In the genomic region with DNA sequence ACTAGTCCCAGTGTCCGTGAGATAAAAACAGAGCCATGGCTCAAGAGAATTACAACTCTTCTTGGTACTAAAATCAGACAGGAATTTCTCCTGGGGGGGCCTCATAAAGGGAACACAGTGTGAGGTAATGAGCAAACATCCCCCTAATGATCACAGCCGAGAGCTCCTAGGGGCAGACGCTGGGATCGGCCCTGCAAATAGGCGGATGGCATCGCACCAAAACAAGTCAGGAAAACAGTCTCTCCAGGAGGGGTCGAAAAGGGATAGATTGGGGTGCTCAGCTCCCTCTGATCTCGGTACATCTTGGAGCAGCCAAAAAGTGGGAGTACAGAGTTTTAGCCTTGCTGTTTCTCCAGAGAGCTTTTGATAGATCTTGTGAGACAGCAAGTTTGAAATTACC, we compare ENCODE assay signal across 18 mouse cellular contexts. TPM values are rescaled to one million over a fixed set of nuclear protein-coding genes. Genes with fewer than 3 reads are reported as not detected.
DNase-seq lines count a peak whose midpoint lies in the region; ATAC-seq and TF ChIP-seq lines count a peak whose summit lies in the region.
"Had no signal": no experiment of that assay in that cellular context is flagged by ENCODE, and none has a peak within 500 bp of the region (broad histone marks: within the 10 kb centered on the region; RNA-seq: fewer than 3 reads in every experiment).

No protein-coding gene starts in this region.

- WGBS in forebrain, postnatal 0 days = 5% methylated on average over 8 of the region's 8 CpGs
- WGBS in forebrain, embryonic 10.5 days = 0% methylated on average over 8 of the region's 8 CpGs

- H3K36me3 ChIP-seq in forebrain, postnatal 0 days (ENCODE audit: insufficient read depth) = no peaks in the 10 kb centered on the region
- no peaks in the 10 kb centered on the region for H3K36me3 ChIP-seq in forebrain, embryonic 10.5 days (replicated peaks)
- H3K36me3 ChIP-seq: intestine, embryonic 15.5 days had no signal

- no peak overlapping the region for H3K27ac ChIP-seq in forebrain, postnatal 0 days (ENCODE audit: low read depth, low read length)
- H3K27ac ChIP-seq in forebrain, embryonic 10.5 days = no peak overlapping the region
- no peak overlapping the region for H3K27ac ChIP-seq in layer of hippocampus, adult 2 months
- H3K27ac ChIP-seq: intestine, embryonic 15.5 days; neural tube, embryonic 12.5 days had no signal

- no peak overlapping the region for H3K4me2 ChIP-seq in forebrain, postnatal 0 days (ENCODE audit: low read depth)
- H3K4me2 ChIP-seq: intestine, embryonic 15.5 days; lung, embryonic 14.5 days; neural tube, embryonic 12.5 days had no signal

- no peak for DNase-seq in forebrain, postnatal 0 days
- no peak for DNase-seq in forebrain, embryonic 10.5 days (ENCODE audit: extremely low spot score, low spot score)
- no peak for DNase-seq in layer of hippocampus, adult 2 months (ENCODE audit: low spot score in 2 of 2)
- DNase-seq in layer of hippocampus, postnatal 14 days (ENCODE audit: low spot score in 2 of 2) = no peak
- DNase-seq in retina, postnatal 1 day = peak; percentile 65
- DNase-seq in retina, embryonic 14.5 days (ENCODE audit: low spot score) = no peak
- no peak for DNase-seq in natural killer cell, adult 2 months (ENCODE audit: low spot score in 2 of 2)
- DNase-seq: adrenal gland, adult 8-10 months; cerebellum, adult 8-10 months; kidney, postnatal 25 days; lung, embryonic 14.5 days; spleen, adult 18-20 months; thymus, postnatal 36 days had no signal

- H3K9me3 ChIP-seq in forebrain, postnatal 0 days (ENCODE audit: low read length) = no peaks in the 10 kb centered on the region
- no peaks in the 10 kb centered on the region for H3K9me3 ChIP-seq in forebrain, embryonic 10.5 days
- H3K9me3 ChIP-seq: intestine, embryonic 15.5 days; neural tube, embryonic 12.5 days had no signal

- H3K9ac ChIP-seq in forebrain, postnatal 0 days = no peak overlapping the region
- H3K9ac ChIP-seq: intestine, embryonic 15.5 days; lung, embryonic 14.5 days; neural tube, embryonic 12.5 days had no signal

- peaks cover 7% of the 10 kb centered on the region; the same call in 1 of the 2 replicates for H3K4me1 ChIP-seq in forebrain, postnatal 0 days (ENCODE audit: insufficient read depth)
- peaks cover 70% of the 10 kb centered on the region for H3K4me1 ChIP-seq in forebrain, embryonic 10.5 days

- H3K4me3 ChIP-seq in forebrain, postnatal 0 days (ENCODE audit: low read depth, low read length) = no peak overlapping the region
- H3K4me3 ChIP-seq in forebrain, embryonic 10.5 days = no peak overlapping the region
- no peak overlapping the region for H3K4me3 ChIP-seq in layer of hippocampus, adult 2 months
- H3K4me3 ChIP-seq: intestine, embryonic 15.5 days; neural tube, embryonic 12.5 days had no signal

- TF ChIP-seq CTCF in forebrain, postnatal 0 days (IDR thresholded peaks at IDR 0.05; ENCODE audit: low read depth) = peak; percentile 22; the same call in 1 of the 2 replicates
- TF ChIP-seq CTCF in layer of hippocampus, adult 2 months (conservative IDR thresholded peaks at IDR 0.05) = peak; percentile 42

- peaks cover 56% of the 10 kb centered on the region for H3K27me3 ChIP-seq in forebrain, postnatal 0 days (ENCODE audit: insufficient read depth, low read length)
- peaks cover 98% of the 10 kb centered on the region for H3K27me3 ChIP-seq in forebrain, embryonic 10.5 days (ENCODE audit: poor library complexity, severe bottlenecking)

- ATAC-seq in forebrain, postnatal 0 days = no peak
- ATAC-seq in frontal cortex, adult (ENCODE audit: low TSS enrichment) = no peak
- ATAC-seq: intestine, embryonic 15.5 days had no signal

RNA-seq across cellular contexts. Expression of gene Ntn1, which starts 11.0 kb away (rescaled TPM):
- total RNA-seq in forebrain, postnatal 0 days (2014; rRNA removed) = 22.9 and 35.5 TPM in 2 replicates
- 4.0 and 6.0 TPM in 2 replicates for polyA plus RNA-seq in forebrain, postnatal 0 days (2015; fragmentation: Nextera tagmentation; extraction: Ambion mirVana)
- 6.2 and 6.5 TPM in 2 replicates for polyA plus RNA-seq in forebrain, embryonic 10.5 days (2016; fragmentation: Nextera tagmentation; extraction: Ambion mirVana)
- 1 to 10 TPM; 5.9 to 7.2 TPM for total RNA-seq in layer of hippocampus, adult 2 months (2021)
- 1 to 10 TPM; 7.1 to 7.4 TPM for total RNA-seq in layer of hippocampus, postnatal 14 days (2021)
- total RNA-seq: granulocyte monocyte progenitor cell, adult 5-6 weeks; megakaryocyte, adult 5-6 weeks had no signal

RNA-seq across cellular contexts. Expression of gene Pik3r5, which starts 42.3 kb away (rescaled TPM):
- total RNA-seq in forebrain, postnatal 0 days (2014; rRNA removed) = 0.54 and 1.8 TPM in 2 replicates
- 0.24 and 0.54 TPM in 2 replicates for polyA plus RNA-seq in forebrain, postnatal 0 days (2015; fragmentation: Nextera tagmentation; extraction: Ambion mirVana)
- 0.83 and 0.86 TPM in 2 replicates for polyA plus RNA-seq in forebrain, embryonic 10.5 days (2016; fragmentation: Nextera tagmentation; extraction: Ambion mirVana)
- total RNA-seq in layer of hippocampus, adult 2 months (2021) = 1 to 10 TPM; 1.4 to 1.9 TPM
- total RNA-seq in layer of hippocampus, postnatal 14 days (2021) = 1 to 10 TPM; 1.6 to 2.0 TPM
